Mouse (Mus musculus): ENCODE measurements around the gene Afap1. TPM values are rescaled to one million over a fixed set of nuclear protein-coding genes. Genes with fewer than 3 reads are reported as not detected.

Gene Afap1
- polyA plus RNA-seq, 1 experiment, result 12.4 TPM

- H3K36me3 ChIP-seq (ENCODE audit: control insufficient read depth, insufficient read depth), result peaks cover 5% of the 10 kb centered on the region
- no peak overlapping the region for H3K4me3 ChIP-seq
- H3ac ChIP-seq (ENCODE audit: control insufficient read depth, insufficient read length), result no peak overlapping the region
- no peak overlapping the region for H3K4me2 ChIP-seq (ENCODE audit: low read depth)
- no peak for TF ChIP-seq MAX (IDR thresholded peaks at IDR 0.05; ENCODE audit: low read depth)
- no peak for TF ChIP-seq POLR2A (IDR thresholded peaks at IDR 0.05; ENCODE audit: insufficient read length, low read depth)
- TF ChIP-seq TCF12 (IDR thresholded peaks at IDR 0.05; ENCODE audit: insufficient read depth, poor library complexity, severe bottlenecking), result no peak
- H3K27me3 ChIP-seq (ENCODE audit: control insufficient read depth, insufficient read depth, insufficient read length), result no peaks in the 10 kb centered on the region
- peaks cover 78% of the 10 kb centered on the region for H3K79me2 ChIP-seq (ENCODE audit: control insufficient read depth, insufficient read depth)
Measured at GRCm38 (mm10) chr5:35933059-35933458, 39.9 kb downstream of the Afap1 start.

- Histone ChIP-seq H3ac (ENCODE audit: control insufficient read depth, insufficient read length) (no peak overlapping the region), H3K79me2 (ENCODE audit: control insufficient read depth, insufficient read depth) (peaks cover 57% of the 10 kb centered on the region), H3K4me2 (ENCODE audit: low read depth) (no peak overlapping the region), H3K4me3 (no peak overlapping the region), H3K27me3 (ENCODE audit: control insufficient read depth, insufficient read depth, insufficient read length) (no peaks in the 10 kb centered on the region), H3K36me3 (ENCODE audit: control insufficient read depth, insufficient read depth) (peaks cover 10% of the 10 kb centered on the region)
- TF ChIP-seq POLR2AphosphoS2 (IDR thresholded peaks at IDR 0.05; ENCODE audit: insufficient read length, low read depth) (no peak), SRF (IDR thresholded peaks at IDR 0.05; ENCODE audit: control insufficient read depth, insufficient read length, low read depth) (no peak), TCF12 (IDR thresholded peaks at IDR 0.05; ENCODE audit: insufficient read depth, poor library complexity, severe bottlenecking) (no peak), POLR2A (IDR thresholded peaks at IDR 0.05; ENCODE audit: insufficient read length, low read depth) (no peak), TCF3 (IDR thresholded peaks at IDR 0.05; ENCODE audit: insufficient read length, low read depth) (no peak), CEBPB (IDR thresholded peaks at IDR 0.05; ENCODE audit: insufficient read depth, poor library complexity, severe bottlenecking) (no peak), E2F4 (IDR thresholded peaks at IDR 0.05; ENCODE audit: insufficient read depth) (no peak), REST (IDR thresholded peaks at IDR 0.05; ENCODE audit: insufficient read depth, insufficient read length) (no peak), MYOD1 (IDR thresholded peaks at IDR 0.05; ENCODE audit: control insufficient read depth in 1 of 3, insufficient read length in 2 of 3, low read depth in 2 of 3) (no peak), USF1 (IDR thresholded peaks at IDR 0.05; ENCODE audit: low read depth) (no peak), MAX (IDR thresholded peaks at IDR 0.05; ENCODE audit: low read depth) (no peak), MYOG (IDR thresholded peaks at IDR 0.05; ENCODE audit: control insufficient read depth in 1 of 3, insufficient read depth in 1 of 3, insufficient read length in 2 of 3, low read depth in 2 of 3) (no peak)
Measured at GRCm38 (mm10) chr5:35935939-35936338, 42.8 kb downstream of the Afap1 start.

- Histone ChIP-seq H3K36me3 (ENCODE audit: control insufficient read depth, insufficient read depth) (peaks cover 13% of the 10 kb centered on the region), H3K79me2 (ENCODE audit: control insufficient read depth, insufficient read depth) (peaks cover 34% of the 10 kb centered on the region), H3K4me2 (ENCODE audit: low read depth) (no peak overlapping the region), H3K27me3 (ENCODE audit: control insufficient read depth, insufficient read depth, insufficient read length) (no peaks in the 10 kb centered on the region), H3ac (ENCODE audit: control insufficient read depth, insufficient read length) (no peak overlapping the region), H3K4me3 (no peak overlapping the region)
- TF ChIP-seq REST (IDR thresholded peaks at IDR 0.05; ENCODE audit: insufficient read depth, insufficient read length) (no peak), POLR2AphosphoS2 (IDR thresholded peaks at IDR 0.05; ENCODE audit: insufficient read length, low read depth) (no peak), CEBPB (IDR thresholded peaks at IDR 0.05; ENCODE audit: insufficient read depth, poor library complexity, severe bottlenecking) (no peak), TCF12 (IDR thresholded peaks at IDR 0.05; ENCODE audit: insufficient read depth, poor library complexity, severe bottlenecking) (no peak), POLR2A (IDR thresholded peaks at IDR 0.05; ENCODE audit: insufficient read length, low read depth) (no peak), SRF (IDR thresholded peaks at IDR 0.05; ENCODE audit: control insufficient read depth, insufficient read length, low read depth) (no peak), MYOD1 (IDR thresholded peaks at IDR 0.05; ENCODE audit: control insufficient read depth in 1 of 3, insufficient read length in 2 of 3, low read depth in 2 of 3) (no peak)
Measured at GRCm38 (mm10) chr5:35938249-35939223, 45.4 kb downstream of the Afap1 start.

GRCm38 (mm10) chr5:35939958-35940357 lies 46.8 kb downstream of the Afap1 start:
- Histone ChIP-seq H3K4me2 (ENCODE audit: low read depth) (no peak overlapping the region), H3K4me3 (no peak overlapping the region), H3K36me3 (ENCODE audit: control insufficient read depth, insufficient read depth) (peaks cover 20% of the 10 kb centered on the region), H3K27me3 (ENCODE audit: control insufficient read depth, insufficient read depth, insufficient read length) (no peaks in the 10 kb centered on the region), H3ac (ENCODE audit: control insufficient read depth, insufficient read length) (no peak overlapping the region), H3K79me2 (ENCODE audit: control insufficient read depth, insufficient read depth) (peaks cover 22% of the 10 kb centered on the region)
- TF ChIP-seq TCF3 (IDR thresholded peaks at IDR 0.05; ENCODE audit: insufficient read length, low read depth), result no peak
- TF ChIP-seq E2F4 (IDR thresholded peaks at IDR 0.05; ENCODE audit: insufficient read depth), result no peak
- no peak for TF ChIP-seq SRF (IDR thresholded peaks at IDR 0.05; ENCODE audit: control insufficient read depth, insufficient read length, low read depth)
- TF ChIP-seq REST (IDR thresholded peaks at IDR 0.05; ENCODE audit: insufficient read depth, insufficient read length), result no peak
- TF ChIP-seq MYOG (IDR thresholded peaks at IDR 0.05; ENCODE audit: control insufficient read depth in 1 of 3, insufficient read depth in 1 of 3, insufficient read length in 2 of 3, low read depth in 2 of 3), result no peak
- no peak for TF ChIP-seq USF1 (IDR thresholded peaks at IDR 0.05; ENCODE audit: low read depth)
- no peak for TF ChIP-seq POLR2AphosphoS2 (IDR thresholded peaks at IDR 0.05; ENCODE audit: insufficient read length, low read depth)
- TF ChIP-seq TCF12 (IDR thresholded peaks at IDR 0.05; ENCODE audit: insufficient read depth, poor library complexity, severe bottlenecking), result no peak
- no peak for TF ChIP-seq POLR2A (IDR thresholded peaks at IDR 0.05; ENCODE audit: insufficient read length, low read depth)
- no peak for TF ChIP-seq CEBPB (IDR thresholded peaks at IDR 0.05; ENCODE audit: insufficient read depth, poor library complexity, severe bottlenecking)
- no peak for TF ChIP-seq MAX (IDR thresholded peaks at IDR 0.05; ENCODE audit: low read depth)
- TF ChIP-seq MYOD1 (IDR thresholded peaks at IDR 0.05; ENCODE audit: control insufficient read depth in 1 of 3, insufficient read length in 2 of 3, low read depth in 2 of 3), result no peak
